Mouse (Mus musculus): ENCODE measurements around the gene Tjp3.

GRCm38 (mm10) chr10:81309571-81309970 lies 18.2 kb upstream of the Tjp3 start:
- TF ChIP-seq POLR2A (IDR thresholded peaks at IDR 0.05; ENCODE audit: borderline replicate concordance, insufficient read depth, low read length) (no peak), CTCF (IDR thresholded peaks at IDR 0.05; ENCODE audit: borderline replicate concordance, insufficient read depth, low read depth, low read length) (no peak)

Data from cerebellum, adult 2 months (tissue).